Mouse (Mus musculus): ENCODE results near the gene Barhl2.

The Barhl2 gene

GRCm38 (mm10) chr5:106416550-106416949 is 41.4 kb downstream of the Barhl2 start:
- no peak for DNase-seq (ENCODE audit: low spot score in 2 of 2)

GRCm38 (mm10) chr5:106415734-106416133 is 42.2 kb downstream of the Barhl2 start:
- no peak for DNase-seq (ENCODE audit: low spot score in 2 of 2)

- DNase-seq (ENCODE audit: low spot score in 2 of 2): no peak
Measured at GRCm38 (mm10) chr5:106402761-106403160, 55.2 kb downstream of the Barhl2 start.
